Mouse (Mus musculus) midbrain, embryonic 16.5 days (tissue): ENCODE measurements around the gene Spock1. TPM values are rescaled to one million over a fixed set of nuclear protein-coding genes. Genes with fewer than 3 reads are reported as not detected.
A peak's percentile ranks its signal among the peaks of the same experiment; 100 is the strongest.

Experiments
- ATAC-seq: fragments of 200-750 bp; cut with Nextera tagmentation; 2 replicates; pipeline ENCODE4 v1.8.0; 2017; ENCODE audit warnings: moderate TSS enrichment
- H3K27ac ChIP-seq: fragments of 300-500 bp; sonication (generic); 2 replicates; pipeline ENCODE4 v1.5.1; 2014; ENCODE audit warnings: mild to moderate bottlenecking, low read length, mixed read lengths
- H3K27me3 ChIP-seq: fragments of 300-500 bp; sonication (generic); 2 replicates; pipeline ENCODE4 v1.6.1; 2014; ENCODE audit warnings: low read depth, low read length, mixed read lengths; ENCODE audit not compliant: control insufficient read depth, insufficient read depth
- H3K36me3 ChIP-seq: fragments of 300-500 bp; sonication (generic); 2 replicates; pipeline ENCODE4 v1.6.1; 2014; ENCODE audit warnings: mild to moderate bottlenecking, low read length, moderate library complexity, mixed read lengths; ENCODE audit not compliant: control insufficient read depth, insufficient read depth
- H3K4me1 ChIP-seq: fragments of 300-500 bp; sonication (generic); 2 replicates; pipeline ENCODE4 v1.6.1; 2014; ENCODE audit warnings: mild to moderate bottlenecking, low read length, mixed read lengths; ENCODE audit not compliant: control insufficient read depth, insufficient read depth
- H3K4me2 ChIP-seq: fragments of 300-500 bp; sonication (generic); 2 replicates; pipeline ENCODE4 v1.6.1; 2014; ENCODE audit warnings: mild to moderate bottlenecking, low read length, mixed read lengths
- H3K4me3 ChIP-seq: fragments of 300-500 bp; sonication (generic); 2 replicates; pipeline ENCODE4 v1.5.1; 2014; ENCODE audit warnings: low read depth, mild to moderate bottlenecking, low read length, moderate library complexity, mixed read lengths
- H3K9ac ChIP-seq: fragments of 300-500 bp; sonication (generic); 2 replicates; pipeline ENCODE4 v1.6.1; 2014; ENCODE audit warnings: low read depth, low read length, mixed read lengths
- H3K9me3 ChIP-seq: fragments of 300-500 bp; sonication (generic); replicated peaks from 2 replicates; pipeline ENCODE4 v1.6.1; 2014; ENCODE audit warnings: mild to moderate bottlenecking, low read length, mixed read lengths; ENCODE audit not compliant: control insufficient read depth, poor library complexity, severe bottlenecking
- WGBS: fragments of 180-500 bp; shearing (Covaris S2); extraction: QIAGEN DNeasy Blood & Tissue Kit; methylation state at CpG from one replicate; pipeline ENCODE4 v1.1.7; 2014; 5-methylcytosine and 5-hydroxymethylcytosine counted together
- polyA plus RNA-seq: library from polyadenylated mRNA; unstranded; fragments of >200 nt; fragmentation: Nextera tagmentation; extraction: Ambion mirVana; gene quantifications from 2 replicates; pipeline ENCODE4 v1.2.1, GENCODE M21; 2015

The Spock1 gene
- polyA plus RNA-seq, 1 experiment from 2014 or later = 81.8 TPM

DNA sequence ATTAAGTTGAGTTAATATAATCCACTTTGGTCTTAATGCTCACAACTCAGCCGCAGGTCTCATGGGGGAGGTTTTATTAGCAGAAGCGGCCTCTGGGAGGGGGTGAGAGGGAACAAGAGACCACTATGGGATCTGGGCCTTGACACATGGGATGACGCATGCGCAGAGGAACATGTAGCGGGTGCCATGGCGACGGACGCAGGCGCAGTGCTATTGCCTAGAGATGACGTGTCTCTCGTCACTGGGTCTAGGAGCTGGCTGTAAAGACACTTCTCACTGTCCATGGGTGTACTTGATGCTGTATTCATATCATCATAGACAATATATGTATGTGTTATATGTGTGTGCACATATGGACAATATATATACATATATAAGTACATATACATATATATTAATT is 29.3 kb downstream of the Spock1 start:
- H3K4me3 ChIP-seq = no peak overlapping the region
- no peaks in the 10 kb centered on the region for H3K27me3 ChIP-seq
- no peak overlapping the region for H3K27ac ChIP-seq
- no peaks in the 10 kb centered on the region for H3K36me3 ChIP-seq
- no peaks in the 10 kb centered on the region for H3K9me3 ChIP-seq
- no peak overlapping the region for H3K4me2 ChIP-seq
- 81% methylated on average over 11 of the region's 11 CpGs for WGBS
- no peak overlapping the region for H3K9ac ChIP-seq
- peaks cover 11% of the 10 kb centered on the region; the same call in 1 of the 2 replicates for H3K4me1 ChIP-seq
- ATAC-seq = no peak

DNA sequence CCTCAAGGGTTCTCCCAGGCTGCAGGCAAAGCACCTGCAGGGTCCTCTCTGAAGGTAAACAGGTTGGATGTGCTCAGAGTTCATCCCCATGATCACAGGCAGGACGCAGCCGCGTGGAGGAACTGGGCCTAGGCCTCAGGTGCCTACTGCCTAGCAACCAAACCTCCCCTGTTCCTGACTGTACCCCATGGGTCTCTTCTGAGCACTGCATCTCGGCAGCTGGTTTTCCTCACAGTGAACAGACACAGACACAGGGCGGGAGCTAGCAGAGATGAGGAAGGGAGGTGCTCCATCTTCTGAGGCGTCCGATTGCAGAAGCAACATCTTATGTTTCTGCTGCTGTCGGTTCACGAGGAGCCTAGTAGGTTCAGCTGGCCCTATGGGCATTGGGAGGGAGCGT is 30.4 kb downstream of the Spock1 start:
- 0 out of 2 replicates have a peak, but pooled peaks have one; percentile 36 for ATAC-seq
- Histone ChIP-seq H3K4me2 (no peak overlapping the region), H3K4me1 (peaks cover 11% of the 10 kb centered on the region; the same call in 1 of the 2 replicates), H3K9ac (no peak overlapping the region), H3K9me3 (no peaks in the 10 kb centered on the region), H3K27me3 (no peaks in the 10 kb centered on the region), H3K27ac (no peak overlapping the region), H3K4me3 (no peak overlapping the region), H3K36me3 (no peaks in the 10 kb centered on the region)
- WGBS = 82% methylated on average over 10 of the region's 10 CpGs

DNA sequence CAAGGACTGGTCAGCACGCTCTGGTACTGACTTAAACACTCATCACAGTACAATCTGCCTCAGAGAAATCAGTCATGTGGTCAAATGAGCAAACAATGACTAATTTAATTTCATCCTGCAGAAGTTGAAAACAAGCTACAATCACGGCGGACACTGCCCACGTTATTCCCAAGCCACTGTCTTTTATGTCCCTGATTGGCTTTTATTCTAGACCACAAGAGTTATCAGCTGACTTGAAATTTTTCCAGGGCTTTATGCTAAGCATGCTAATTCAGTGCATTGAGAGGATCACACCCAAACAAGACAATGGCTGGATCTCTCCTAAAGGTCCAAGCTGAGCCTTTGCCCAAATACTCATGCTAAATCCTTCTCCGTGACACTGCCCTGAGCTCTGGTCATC is 31.2 kb downstream of the Spock1 start:
- Histone ChIP-seq H3K27ac (no peak overlapping the region), H3K9me3 (no peaks in the 10 kb centered on the region), H3K4me3 (no peak overlapping the region), H3K9ac (no peak overlapping the region), H3K4me1 (peaks cover 11% of the 10 kb centered on the region; the same call in 1 of the 2 replicates), H3K36me3 (no peaks in the 10 kb centered on the region), H3K4me2 (no peak overlapping the region), H3K27me3 (no peaks in the 10 kb centered on the region)
- no peak for ATAC-seq
- 65% methylated on average over 5 of the region's 5 CpGs for WGBS

DNA sequence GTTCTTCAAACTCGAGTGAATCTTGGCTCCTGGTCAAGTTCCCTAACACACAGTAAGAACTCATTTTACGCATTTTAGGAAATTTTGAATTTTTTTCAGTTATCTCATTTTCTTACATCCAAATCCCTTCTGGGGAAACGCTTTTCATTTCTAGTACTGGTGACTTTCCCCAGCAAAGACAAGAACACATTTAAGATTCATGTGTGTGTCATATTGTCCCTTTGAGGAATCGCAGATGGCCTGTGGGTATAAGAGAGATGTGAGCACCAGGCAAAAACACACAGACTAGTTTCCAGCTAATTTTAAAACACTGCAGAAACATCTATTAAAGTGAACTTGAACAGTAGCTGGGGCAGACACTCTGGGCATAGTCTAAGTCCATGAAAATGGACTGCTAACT is 38.1 kb downstream of the Spock1 start:
- no peak overlapping the region for H3K27ac ChIP-seq
- no peaks in the 10 kb centered on the region for H3K9me3 ChIP-seq
- no peaks in the 10 kb centered on the region for H3K36me3 ChIP-seq
- 79% methylated on average over 4 of the region's 4 CpGs for WGBS
- H3K4me1 ChIP-seq = no peaks in the 10 kb centered on the region; the same call in 1 of the 2 replicates
- H3K4me3 ChIP-seq = no peak overlapping the region
- H3K9ac ChIP-seq = no peak overlapping the region
- ATAC-seq = no peak
- no peaks in the 10 kb centered on the region for H3K27me3 ChIP-seq
- no peak overlapping the region for H3K4me2 ChIP-seq

DNA sequence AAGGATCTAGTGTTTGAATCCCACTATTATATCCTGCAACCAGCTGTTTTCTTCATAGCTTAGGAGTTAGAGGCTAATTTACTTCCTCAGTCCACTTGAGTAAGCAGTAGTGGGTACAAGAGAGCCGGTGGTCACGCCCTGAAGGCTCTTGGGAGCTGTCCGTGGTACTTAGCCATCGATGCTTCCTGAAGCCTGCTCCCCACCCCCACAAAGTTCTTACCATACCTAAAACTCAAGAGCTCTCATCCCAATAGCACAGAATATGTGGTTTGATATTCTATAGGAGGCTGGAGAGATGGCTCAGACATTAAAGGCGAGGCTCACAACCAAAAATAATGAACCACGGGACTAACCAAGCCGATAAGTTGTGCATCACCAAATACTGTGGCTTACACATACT is 40.5 kb downstream of the Spock1 start:
- H3K36me3 ChIP-seq = no peaks in the 10 kb centered on the region
- WGBS = 65% methylated on average over 7 of the region's 7 CpGs
- no peaks in the 10 kb centered on the region; the same call in 1 of the 2 replicates for H3K4me1 ChIP-seq
- no peak overlapping the region for H3K9ac ChIP-seq
- no peak overlapping the region for H3K4me3 ChIP-seq
- H3K27ac ChIP-seq = no peak overlapping the region
- no peak overlapping the region for H3K4me2 ChIP-seq
- no peaks in the 10 kb centered on the region for H3K9me3 ChIP-seq
- ATAC-seq = no peak
- no peaks in the 10 kb centered on the region for H3K27me3 ChIP-seq

DNA sequence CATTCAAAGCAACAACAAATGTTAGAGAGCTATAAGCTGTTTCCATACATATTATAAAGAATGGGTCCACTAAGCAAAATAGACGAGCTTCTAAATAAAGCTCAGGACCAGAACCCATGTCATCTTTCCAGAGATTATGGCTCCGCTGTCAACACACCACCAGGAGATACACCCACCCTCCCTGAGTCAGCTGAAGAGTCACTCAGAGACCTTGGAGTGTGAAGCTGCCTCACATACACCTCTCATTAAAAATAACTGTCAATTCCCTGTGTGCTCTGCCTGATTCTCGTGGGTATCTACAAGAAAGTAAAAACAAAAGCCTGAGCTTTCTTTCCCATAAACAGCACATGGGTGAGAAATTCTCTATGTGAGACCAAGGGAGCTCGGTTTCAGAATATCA is 43.1 kb downstream of the Spock1 start:
- Histone ChIP-seq H3K4me3 (no peak overlapping the region), H3K27ac (no peak overlapping the region), H3K9me3 (no peaks in the 10 kb centered on the region), H3K4me1 (no peaks in the 10 kb centered on the region; the same call in 1 of the 2 replicates), H3K27me3 (no peaks in the 10 kb centered on the region), H3K4me2 (no peak overlapping the region), H3K36me3 (no peaks in the 10 kb centered on the region), H3K9ac (no peak overlapping the region)
- no peak for ATAC-seq
- 85% methylated on average over 4 of the region's 4 CpGs for WGBS

DNA sequence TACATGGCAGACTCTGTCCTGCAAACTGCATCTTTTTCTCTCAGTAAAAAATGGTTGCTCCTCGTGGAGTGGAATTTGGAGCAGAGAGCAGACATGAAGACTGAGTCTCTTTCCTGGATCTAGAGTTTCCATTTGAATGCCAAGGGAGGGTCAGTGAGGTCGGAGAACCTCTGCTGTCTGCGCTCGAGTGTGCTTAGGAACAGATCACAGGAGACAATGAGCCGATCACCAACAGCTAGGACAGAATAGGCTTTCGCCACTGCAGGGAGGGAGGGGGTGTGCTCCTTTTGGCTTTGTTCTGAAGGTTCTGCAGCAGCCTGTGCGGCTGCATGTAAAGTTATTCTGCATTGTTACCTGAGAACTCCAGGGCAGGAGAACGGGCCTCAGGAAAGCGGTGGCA is 49.6 kb downstream of the Spock1 start:
- no peak overlapping the region for H3K4me3 ChIP-seq
- no peaks in the 10 kb centered on the region for H3K36me3 ChIP-seq
- WGBS = 18% methylated on average over 9 of the region's 9 CpGs
- ATAC-seq = no peak
- H3K9me3 ChIP-seq = no peaks in the 10 kb centered on the region
- no peak overlapping the region for H3K4me2 ChIP-seq
- H3K27ac ChIP-seq = no peak overlapping the region
- no peak overlapping the region for H3K9ac ChIP-seq
- no peaks in the 10 kb centered on the region for H3K27me3 ChIP-seq
- peaks cover 12% of the 10 kb centered on the region; the same call in 1 of the 2 replicates for H3K4me1 ChIP-seq

DNA sequence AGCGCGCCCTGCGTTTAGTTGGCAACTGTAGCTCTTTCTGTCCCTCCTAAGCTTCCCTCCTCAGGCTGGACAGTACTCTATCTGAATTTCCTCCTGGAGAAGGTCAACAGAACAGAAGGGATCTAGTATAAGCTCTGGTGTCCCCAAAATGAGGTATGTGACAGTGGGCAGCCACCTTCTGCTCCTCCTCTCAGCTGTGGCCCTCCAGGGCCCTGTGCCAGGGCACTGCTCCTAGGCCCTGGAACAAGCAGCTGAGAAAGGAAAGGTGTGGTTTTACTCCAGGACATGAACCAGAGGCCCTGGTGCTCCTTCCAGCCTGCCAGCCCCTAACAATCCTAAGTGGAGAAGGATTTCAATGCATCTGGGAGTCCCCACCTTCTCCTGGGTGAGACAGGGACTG is 51.1 kb downstream of the Spock1 start:
- H3K4me1 ChIP-seq = peaks cover 12% of the 10 kb centered on the region; the same call in 1 of the 2 replicates
- no peak overlapping the region for H3K4me3 ChIP-seq
- no peak overlapping the region for H3K27ac ChIP-seq
- no peaks in the 10 kb centered on the region for H3K36me3 ChIP-seq
- no peak overlapping the region for H3K4me2 ChIP-seq
- 89% methylated on average over 3 of the region's 3 CpGs for WGBS
- no peak for ATAC-seq
- no peaks in the 10 kb centered on the region for H3K9me3 ChIP-seq
- H3K27me3 ChIP-seq = no peaks in the 10 kb centered on the region
- H3K9ac ChIP-seq = no peak overlapping the region

DNA sequence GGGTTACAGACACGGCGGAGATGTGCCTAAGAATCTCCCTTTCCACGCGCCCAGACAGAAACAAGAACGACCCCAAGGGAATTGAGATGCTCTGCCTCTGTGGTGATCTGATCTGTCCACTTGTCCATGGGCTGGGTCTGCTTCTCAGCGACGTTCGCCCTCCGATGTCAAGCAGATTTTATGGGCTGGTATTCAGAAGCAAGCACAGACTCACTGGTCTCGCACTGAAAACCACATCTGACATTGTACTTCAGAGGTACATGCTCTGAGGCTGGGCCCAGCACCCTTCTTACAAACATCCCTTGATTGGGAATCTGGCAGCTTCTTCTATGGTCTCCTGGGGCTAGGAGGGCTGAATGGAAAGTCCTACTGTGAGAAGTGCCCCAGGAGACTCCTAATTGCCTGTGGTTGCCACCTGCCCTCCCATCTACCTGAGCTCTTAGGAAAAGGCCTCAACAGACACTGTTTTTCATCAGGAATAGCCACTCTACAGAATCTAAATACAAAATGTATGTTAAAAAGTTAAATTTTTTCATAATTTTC is 51.8 kb downstream of the Spock1 start:
- Histone ChIP-seq H3K4me1 (peaks cover 12% of the 10 kb centered on the region; the same call in 1 of the 2 replicates), H3K4me2 (no peak overlapping the region), H3K36me3 (no peaks in the 10 kb centered on the region), H3K27ac (peak overlapping the region; percentile 56; the same call in 1 of the 2 replicates), H3K9ac (no peak overlapping the region), H3K27me3 (no peaks in the 10 kb centered on the region), H3K9me3 (no peaks in the 10 kb centered on the region), H3K4me3 (no peak overlapping the region)
- no peak for ATAC-seq
- 74% methylated on average over 10 of the region's 10 CpGs for WGBS
